Mouse (Mus musculus): ENCODE data around the gene Vdac2. TPM values are rescaled to one million over a fixed set of nuclear protein-coding genes. Genes with fewer than 3 reads are reported as not detected.

Vdac2 gene
- polyA plus RNA-seq, 1 experiment from 2014 or later: 262 TPM

DNA sequence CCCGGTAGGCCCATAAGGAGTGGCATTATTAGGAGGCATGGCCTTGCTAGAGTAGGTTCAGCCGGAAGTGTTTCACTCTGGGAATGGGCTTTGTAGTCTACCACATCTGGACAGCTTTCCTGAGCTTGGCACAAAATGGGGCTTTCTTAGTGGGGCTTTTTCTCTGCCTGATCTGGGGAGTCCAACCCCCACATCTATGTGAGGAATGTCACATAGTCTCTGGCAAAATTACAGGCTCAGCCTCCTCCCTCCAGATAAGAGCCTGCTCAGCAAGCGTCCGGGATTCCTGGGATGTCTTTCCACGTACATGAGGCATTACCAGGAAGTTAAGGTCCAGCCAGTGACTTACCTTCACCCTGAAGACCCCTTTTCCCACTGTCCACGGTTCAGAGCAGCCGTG is 1.1 kb upstream of the Vdac2 start:
- H3K27me3 ChIP-seq (ENCODE audit: control insufficient read depth, insufficient read depth, low read length): no peaks in the 10 kb centered on the region
- WGBS: 87% methylated on average over 7 of the region's 7 CpGs
- no peaks in the 10 kb centered on the region for H3K36me3 ChIP-seq (ENCODE audit: control insufficient read depth, insufficient read depth, low read length)
- DNase-seq (ENCODE audit: low spot score) (no peak), ATAC-seq (replicated peaks; ENCODE audit: low FRiP score) (no peak)
- H3K9me3 ChIP-seq (ENCODE audit: control insufficient read depth, low read length): no peaks in the 10 kb centered on the region
- no peaks in the 10 kb centered on the region for H3K4me1 ChIP-seq (replicated peaks; ENCODE audit: control insufficient read depth, insufficient read depth, low read length)
- no peak overlapping the region for H3K4me3 ChIP-seq (ENCODE audit: low read depth, low read length)
- H3K4me2 ChIP-seq (ENCODE audit: low read depth, low read length, severe bottlenecking): no peak overlapping the region
- H3K9ac ChIP-seq (ENCODE audit: low read length): no peak overlapping the region
- no peak overlapping the region for H3K27ac ChIP-seq (ENCODE audit: low read depth, low read length)

DNA sequence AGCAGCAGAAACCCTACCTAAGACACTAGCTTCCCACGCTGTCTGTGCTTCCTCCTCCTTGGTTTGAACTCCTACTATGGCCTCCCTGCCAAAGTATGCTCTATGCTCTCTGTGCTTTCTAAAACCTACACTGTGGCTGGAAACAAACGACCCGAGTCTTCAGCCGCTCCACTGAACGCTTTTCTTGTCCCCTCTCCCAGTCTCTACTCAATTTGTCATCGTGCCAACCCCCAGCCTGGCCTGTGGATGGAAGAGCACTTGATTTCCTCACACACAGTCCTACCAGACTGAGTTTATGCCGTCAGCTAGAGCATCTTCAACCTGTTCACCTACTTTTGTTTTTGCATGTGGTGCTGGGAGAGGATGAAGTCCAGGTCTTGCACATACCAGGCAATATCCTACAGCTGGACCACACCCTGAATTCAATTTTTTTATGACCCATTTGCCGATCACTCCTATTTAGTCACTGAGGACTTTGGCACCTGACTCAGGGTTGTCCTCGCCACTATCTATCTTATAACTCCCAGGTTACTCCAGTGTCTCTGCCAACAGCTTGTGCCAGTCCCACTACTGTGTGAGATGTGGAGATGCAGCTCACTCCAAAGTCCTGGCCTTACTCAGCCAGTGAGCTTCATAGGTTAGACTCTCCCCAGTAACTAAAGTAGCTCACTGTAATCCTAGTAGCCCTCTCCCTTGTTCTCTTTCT is 901 bp downstream of the Vdac2 start:
- Histone ChIP-seq H3K9ac (ENCODE audit: low read length) (no peak overlapping the region), H3K4me1 (replicated peaks; ENCODE audit: control insufficient read depth, insufficient read depth, low read length) (no peaks in the 10 kb centered on the region), H3K4me3 (ENCODE audit: low read depth, low read length) (no peak overlapping the region), H3K27me3 (ENCODE audit: control insufficient read depth, insufficient read depth, low read length) (no peaks in the 10 kb centered on the region), H3K36me3 (ENCODE audit: control insufficient read depth, insufficient read depth, low read length) (no peaks in the 10 kb centered on the region), H3K9me3 (ENCODE audit: control insufficient read depth, low read length) (no peaks in the 10 kb centered on the region), H3K27ac (ENCODE audit: low read depth, low read length) (no peak overlapping the region), H3K4me2 (ENCODE audit: low read depth, low read length, severe bottlenecking) (no peak overlapping the region)
- ATAC-seq (replicated peaks; ENCODE audit: low FRiP score) (no peak), DNase-seq (ENCODE audit: low spot score) (no peak)
- WGBS: 85% methylated on average over 9 of the region's 9 CpGs

DNA sequence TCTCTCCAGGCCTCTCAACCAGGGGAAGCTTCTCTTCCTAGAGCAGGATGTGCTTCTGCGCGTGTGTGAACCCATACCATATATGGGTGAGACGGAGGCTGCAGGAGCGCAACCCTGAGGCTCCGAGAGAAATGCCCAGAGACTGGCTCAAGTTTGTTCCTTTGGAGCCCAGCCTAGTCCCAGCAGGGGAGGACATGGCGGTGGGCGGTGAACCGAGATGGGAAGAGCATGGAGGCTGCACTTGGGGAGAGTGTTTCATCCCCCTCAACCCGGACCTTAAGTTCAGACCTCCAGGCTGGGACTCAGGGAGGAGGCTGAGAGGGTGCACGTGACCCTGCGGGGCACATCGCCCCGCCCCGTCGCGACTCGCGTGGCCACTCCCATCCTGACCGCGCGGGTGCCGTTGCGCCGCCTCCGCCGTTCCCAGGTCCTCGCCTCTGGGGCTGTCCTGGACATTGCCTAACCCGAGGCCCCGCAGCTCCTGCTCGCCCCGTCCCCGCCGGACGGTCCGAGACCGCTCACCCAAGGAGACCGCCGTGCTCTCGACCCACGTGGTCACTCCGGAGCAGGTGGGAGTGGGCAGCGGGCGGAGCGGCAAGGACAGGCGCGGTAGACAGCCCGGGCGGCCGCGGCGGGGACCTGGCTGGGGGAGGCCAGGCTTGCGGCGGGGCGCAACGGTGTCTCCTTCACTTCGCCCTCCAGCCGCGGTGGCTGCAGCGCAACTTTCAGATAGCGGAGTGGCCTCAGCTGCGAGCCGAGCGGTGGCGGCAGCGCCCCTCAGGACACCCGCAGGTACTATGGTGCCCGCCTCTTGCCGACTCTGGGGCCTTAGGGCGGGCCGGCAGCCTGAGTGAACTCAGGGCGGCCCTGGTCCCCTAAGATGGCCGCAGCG is 6.1 kb downstream of the Vdac2 start:
- under 1% methylated on average over 68 of the region's 73 CpGs for WGBS
- peak overlapping the region; percentile 74 for H3K27ac ChIP-seq (ENCODE audit: low read depth, low read length)
- H3K9ac ChIP-seq (ENCODE audit: low read length): peak overlapping the region; percentile 91
- DNase-seq (ENCODE audit: low spot score) (peak; percentile 98), ATAC-seq (replicated peaks; ENCODE audit: low FRiP score) (peak; percentile 98)
- peak overlapping the region; percentile 94 for H3K4me3 ChIP-seq (ENCODE audit: low read depth, low read length)
- no peaks in the 10 kb centered on the region; the same call in 1 of the 2 replicates for H3K4me1 ChIP-seq (replicated peaks; ENCODE audit: control insufficient read depth, insufficient read depth, low read length)
- peaks cover 3% of the 10 kb centered on the region; the same call in 1 of the 2 replicates for H3K36me3 ChIP-seq (ENCODE audit: control insufficient read depth, insufficient read depth, low read length)
- H3K27me3 ChIP-seq (ENCODE audit: control insufficient read depth, insufficient read depth, low read length): no peaks in the 10 kb centered on the region
- no peaks in the 10 kb centered on the region for H3K9me3 ChIP-seq (ENCODE audit: control insufficient read depth, low read length)
- H3K4me2 ChIP-seq (ENCODE audit: low read depth, low read length, severe bottlenecking): peak overlapping the region; percentile 63

DNA sequence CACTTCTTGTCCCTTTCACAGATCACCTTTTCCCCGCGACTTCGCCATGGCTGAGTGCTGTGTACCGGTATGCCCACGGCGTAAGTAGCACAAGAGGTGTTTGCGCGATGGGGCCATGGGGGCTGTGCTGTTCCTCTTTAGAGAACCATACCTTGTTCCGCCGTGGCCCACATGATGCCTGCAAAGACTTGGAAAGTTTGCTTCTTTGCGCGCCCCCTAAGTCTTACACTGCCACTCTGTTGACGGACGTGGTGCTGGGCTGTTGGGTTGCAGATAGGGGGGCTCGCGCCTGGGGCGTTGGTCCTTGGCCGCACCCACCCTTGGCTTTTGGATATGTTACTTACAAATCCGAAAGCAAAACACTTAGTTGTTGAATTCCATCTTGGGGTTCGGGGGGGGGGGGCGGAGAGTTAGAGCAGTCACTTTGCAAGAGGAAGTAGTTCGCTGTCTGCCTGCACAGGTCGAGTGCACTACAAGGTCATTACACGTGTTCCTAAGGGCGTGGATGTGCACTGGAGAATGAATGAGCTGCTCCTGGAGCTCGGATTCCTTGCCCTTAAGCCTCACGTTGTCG is 6.9 kb downstream of the Vdac2 start:
- H3K4me2 ChIP-seq (ENCODE audit: low read depth, low read length, severe bottlenecking): peak overlapping the region; percentile 63
- peak overlapping the region; percentile 94 for H3K4me3 ChIP-seq (ENCODE audit: low read depth, low read length)
- no peak; the same call in none of the 2 replicates for ATAC-seq (replicated peaks; ENCODE audit: low FRiP score)
- H3K9me3 ChIP-seq (ENCODE audit: control insufficient read depth, low read length): no peaks in the 10 kb centered on the region
- peak overlapping the region; percentile 91 for H3K9ac ChIP-seq (ENCODE audit: low read length)
- WGBS: under 1% methylated on average over 27 of the region's 28 CpGs
- H3K4me1 ChIP-seq (replicated peaks; ENCODE audit: control insufficient read depth, insufficient read depth, low read length): no peaks in the 10 kb centered on the region; the same call in 1 of the 2 replicates
- peak; percentile 61 for DNase-seq (ENCODE audit: low spot score)
- peak overlapping the region; percentile 74 for H3K27ac ChIP-seq (ENCODE audit: low read depth, low read length)
- H3K36me3 ChIP-seq (ENCODE audit: control insufficient read depth, insufficient read depth, low read length): peaks cover 6% of the 10 kb centered on the region; the same call in 1 of the 2 replicates
- H3K27me3 ChIP-seq (ENCODE audit: control insufficient read depth, insufficient read depth, low read length): no peaks in the 10 kb centered on the region

DNA sequence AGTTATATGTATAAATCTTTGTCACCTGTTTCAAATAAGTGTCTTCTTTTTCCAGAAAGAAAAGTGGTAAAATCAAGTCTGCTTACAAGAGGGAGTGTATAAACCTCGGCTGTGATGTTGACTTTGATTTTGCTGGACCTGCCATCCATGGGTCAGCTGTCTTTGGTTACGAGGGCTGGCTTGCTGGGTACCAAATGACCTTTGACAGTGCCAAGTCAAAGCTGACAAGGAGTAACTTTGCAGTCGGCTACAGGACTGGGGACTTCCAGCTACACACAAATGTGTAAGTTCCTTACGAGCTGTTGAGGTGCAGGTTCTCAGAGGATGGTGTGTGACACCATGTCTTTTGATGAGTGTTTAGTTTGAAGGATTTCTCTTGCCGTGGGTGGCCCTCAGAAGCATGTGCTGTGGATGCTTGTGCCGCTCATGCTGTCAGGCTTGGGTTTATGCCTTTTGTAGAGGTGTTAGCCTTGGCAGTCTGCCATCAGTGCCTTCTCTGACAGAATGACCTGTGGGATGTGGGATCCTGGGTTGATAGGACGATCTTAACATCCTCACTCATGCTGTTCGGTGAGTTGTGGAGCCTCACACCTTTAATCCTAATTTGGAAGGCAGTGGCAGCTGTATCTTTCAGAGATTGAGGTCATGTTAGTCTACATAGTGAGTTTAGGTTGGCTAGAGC is 13.4 kb downstream of the Vdac2 start:
- no peak overlapping the region for H3K27ac ChIP-seq (ENCODE audit: low read depth, low read length)
- H3K27me3 ChIP-seq (ENCODE audit: control insufficient read depth, insufficient read depth, low read length): no peaks in the 10 kb centered on the region
- no peaks in the 10 kb centered on the region for H3K4me1 ChIP-seq (replicated peaks; ENCODE audit: control insufficient read depth, insufficient read depth, low read length)
- H3K4me2 ChIP-seq (ENCODE audit: low read depth, low read length, severe bottlenecking): no peak overlapping the region
- H3K4me3 ChIP-seq (ENCODE audit: low read depth, low read length): no peak overlapping the region
- 95% methylated on average over 8 of the region's 8 CpGs for WGBS
- ATAC-seq (replicated peaks; ENCODE audit: low FRiP score) (no peak), DNase-seq (ENCODE audit: low spot score) (no peak)
- peaks cover 6% of the 10 kb centered on the region; the same call in 1 of the 2 replicates for H3K36me3 ChIP-seq (ENCODE audit: control insufficient read depth, insufficient read depth, low read length)
- no peaks in the 10 kb centered on the region for H3K9me3 ChIP-seq (ENCODE audit: control insufficient read depth, low read length)
- no peak overlapping the region for H3K9ac ChIP-seq (ENCODE audit: low read length)

DNA sequence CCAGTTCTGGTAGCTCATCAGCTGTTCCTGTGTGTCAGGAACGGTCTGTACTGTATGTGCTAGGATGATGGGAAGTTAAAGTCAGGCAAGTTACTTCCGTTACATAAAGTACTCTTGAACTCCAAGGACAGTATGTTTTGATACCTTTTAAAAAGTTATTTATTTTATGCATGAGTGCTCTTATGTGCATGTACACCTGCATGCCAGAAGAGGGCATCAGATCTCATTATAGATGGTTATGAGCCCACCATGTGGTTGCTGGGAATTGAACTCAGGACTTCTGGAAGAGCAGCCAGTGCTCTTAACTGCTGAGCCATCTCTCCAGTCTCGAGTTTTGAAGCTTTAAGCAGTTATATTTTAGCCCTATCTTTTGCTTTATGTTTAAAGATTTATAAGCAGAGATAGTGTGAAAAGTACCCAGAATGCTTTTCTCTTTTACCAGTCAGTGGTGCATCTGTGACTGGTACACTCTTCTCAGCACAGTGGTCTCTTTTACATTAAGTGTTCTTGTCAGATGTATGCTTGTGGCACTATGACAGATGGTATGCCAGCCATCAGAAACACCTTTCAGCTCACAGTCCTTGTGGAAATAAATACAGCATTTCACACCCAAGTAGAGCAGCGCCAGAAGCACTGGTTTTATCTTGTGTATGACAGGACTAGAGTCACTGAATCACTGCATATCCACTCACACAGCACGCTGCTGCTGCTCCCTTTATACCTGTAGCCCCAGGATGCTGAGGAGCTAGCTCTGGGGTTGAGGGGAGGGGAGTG is 17.0 kb downstream of the Vdac2 start:
- Histone ChIP-seq H3K4me3 (ENCODE audit: low read depth, low read length) (no peak overlapping the region), H3K36me3 (ENCODE audit: control insufficient read depth, insufficient read depth, low read length) (no peaks in the 10 kb centered on the region; the same call in 1 of the 2 replicates), H3K9me3 (ENCODE audit: control insufficient read depth, low read length) (no peaks in the 10 kb centered on the region), H3K9ac (ENCODE audit: low read length) (no peak overlapping the region), H3K4me1 (replicated peaks; ENCODE audit: control insufficient read depth, insufficient read depth, low read length) (peaks cover under 1% of the 10 kb centered on the region; the same call in 1 of the 2 replicates), H3K27ac (ENCODE audit: low read depth, low read length) (no peak overlapping the region), H3K4me2 (ENCODE audit: low read depth, low read length, severe bottlenecking) (no peak overlapping the region), H3K27me3 (ENCODE audit: control insufficient read depth, insufficient read depth, low read length) (no peaks in the 10 kb centered on the region)
- DNase-seq (ENCODE audit: low spot score): no peak
- WGBS: 89% methylated on average over 5 of the region's 5 CpGs
- no peak for ATAC-seq (replicated peaks; ENCODE audit: low FRiP score)

DNA sequence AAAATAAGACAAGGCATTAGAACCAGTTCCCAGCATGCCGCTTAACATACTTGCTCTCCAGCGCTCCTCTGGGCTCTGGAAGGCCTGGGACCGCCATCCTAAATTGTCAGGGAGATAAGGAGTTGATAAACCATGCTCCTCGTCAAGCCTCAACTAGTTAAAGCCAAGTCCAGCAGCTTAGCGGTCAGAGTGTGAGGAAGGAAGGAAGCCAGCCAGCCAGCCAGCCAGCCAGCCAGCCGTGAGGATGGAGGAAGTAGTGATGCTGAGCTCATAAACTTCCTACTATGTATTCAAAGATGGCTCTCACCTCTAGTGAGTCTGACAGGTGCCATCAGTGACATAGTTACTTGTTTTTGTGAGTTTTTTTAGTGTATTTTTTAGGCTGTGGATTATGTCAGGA is 18.2 kb downstream of the Vdac2 start:
- Histone ChIP-seq H3K4me3 (ENCODE audit: low read depth, low read length) (no peak overlapping the region), H3K9me3 (ENCODE audit: control insufficient read depth, low read length) (no peaks in the 10 kb centered on the region), H3K27ac (ENCODE audit: low read depth, low read length) (no peak overlapping the region), H3K9ac (ENCODE audit: low read length) (no peak overlapping the region), H3K36me3 (ENCODE audit: control insufficient read depth, insufficient read depth, low read length) (no peaks in the 10 kb centered on the region; the same call in 1 of the 2 replicates), H3K4me2 (ENCODE audit: low read depth, low read length, severe bottlenecking) (no peak overlapping the region), H3K27me3 (ENCODE audit: control insufficient read depth, insufficient read depth, low read length) (no peaks in the 10 kb centered on the region), H3K4me1 (replicated peaks; ENCODE audit: control insufficient read depth, insufficient read depth, low read length) (peaks cover 11% of the 10 kb centered on the region; the same call in 1 of the 2 replicates)
- ATAC-seq (replicated peaks; ENCODE audit: low FRiP score) (no peak), DNase-seq (ENCODE audit: low spot score) (no peak)
- WGBS: 89% methylated on average over 6 of the region's 6 CpGs
